20 mouse cellular contexts compared by ENCODE assay signal in genomic region chr4:59644992-59645391, GRCm38 (mm10). TPM values are rescaled to one million over a fixed set of nuclear protein-coding genes. Genes with fewer than 3 reads are reported as not detected.
A peak's percentile ranks its signal among the peaks of the same experiment; 100 is the strongest.
DNase-seq lines count a peak whose midpoint lies in the region; ATAC-seq lines count a peak whose summit lies in the region.
"Had no signal": no experiment of that assay in that cellular context is flagged by ENCODE, and none has a peak within 500 bp of the region (broad histone marks: within the 10 kb centered on the region; RNA-seq: fewer than 3 reads in every experiment).

No protein-coding gene starts in this region.

- H3K9ac ChIP-seq in heart, embryonic 11.5 days (ENCODE audit: low read depth, low read length) = no peak overlapping the region
- no peak overlapping the region for H3K9ac ChIP-seq in liver, embryonic 12.5 days
- no peak overlapping the region for H3K9ac ChIP-seq in forebrain, embryonic 15.5 days (replicated peaks)
- no peak overlapping the region for H3K9ac ChIP-seq in neural tube, embryonic 14.5 days (replicated peaks; ENCODE audit: low read depth, low read length)
- H3K9ac ChIP-seq: heart, embryonic 13.5 days; intestine, embryonic 15.5 days had no signal

- peaks cover 16% of the 10 kb centered on the region for H3K4me1 ChIP-seq in heart, embryonic 11.5 days (ENCODE audit: control insufficient read depth, insufficient read depth, low read length)
- H3K4me1 ChIP-seq in liver, embryonic 12.5 days = peaks cover 89% of the 10 kb centered on the region
- H3K4me1 ChIP-seq in forebrain, embryonic 15.5 days = peaks cover 17% of the 10 kb centered on the region
- peaks cover 9% of the 10 kb centered on the region; the same call in 1 of the 2 replicates for H3K4me1 ChIP-seq in neural tube, embryonic 14.5 days (ENCODE audit: control insufficient read depth, insufficient read depth, low read length)
- H3K4me1 ChIP-seq: intestine, embryonic 15.5 days had no signal

- H3K4me3 ChIP-seq in heart, embryonic 11.5 days (ENCODE audit: low read depth, low read length) = no peak overlapping the region
- H3K4me3 ChIP-seq in liver, embryonic 12.5 days = no peak overlapping the region
- no peak overlapping the region for H3K4me3 ChIP-seq in forebrain, embryonic 15.5 days
- H3K4me3 ChIP-seq in neural tube, embryonic 14.5 days (ENCODE audit: low read depth, low read length) = no peak overlapping the region
- H3K4me3 ChIP-seq: embryonic facial prominence, embryonic 10.5 days; gastrocnemius, adult 2 months; heart, embryonic 13.5 days; intestine, embryonic 15.5 days; limb, embryonic 10.5 days had no signal

- no peak overlapping the region for H3K4me2 ChIP-seq in heart, embryonic 11.5 days
- 0 out of 2 replicates have a peak overlapping the region, but pooled peaks have one; percentile 34 for H3K4me2 ChIP-seq in liver, embryonic 12.5 days
- no peak overlapping the region for H3K4me2 ChIP-seq in forebrain, embryonic 15.5 days (replicated peaks)
- H3K4me2 ChIP-seq in neural tube, embryonic 14.5 days (ENCODE audit: low read depth, low read length) = no peak overlapping the region
- H3K4me2 ChIP-seq: heart, embryonic 13.5 days; intestine, embryonic 15.5 days had no signal

- no peaks in the 10 kb centered on the region for H3K9me3 ChIP-seq in heart, embryonic 11.5 days (replicated peaks; ENCODE audit: control insufficient read depth, low read length)
- H3K9me3 ChIP-seq in liver, embryonic 12.5 days (replicated peaks) = no peaks in the 10 kb centered on the region
- no peaks in the 10 kb centered on the region for H3K9me3 ChIP-seq in forebrain, embryonic 15.5 days
- H3K9me3 ChIP-seq in neural tube, embryonic 14.5 days (ENCODE audit: control insufficient read depth, low read length) = no peaks in the 10 kb centered on the region
- H3K9me3 ChIP-seq: embryonic facial prominence, embryonic 10.5 days; heart, embryonic 13.5 days; intestine, embryonic 15.5 days; limb, embryonic 10.5 days had no signal

- 88% methylated on average over 4 of the region's 4 CpGs for WGBS in heart, embryonic 11.5 days (ENCODE audit: insufficient replicate concordance)
- WGBS in liver, embryonic 12.5 days (ENCODE audit: insufficient replicate concordance) = 88% methylated on average over 4 of the region's 4 CpGs
- WGBS in forebrain, embryonic 15.5 days = 28% methylated on average over 4 of the region's 4 CpGs
- WGBS in neural tube, embryonic 14.5 days = 30% methylated on average over 4 of the region's 4 CpGs

- H3K36me3 ChIP-seq in heart, embryonic 11.5 days (ENCODE audit: control insufficient read depth, insufficient read depth, low read length) = no peaks in the 10 kb centered on the region
- H3K36me3 ChIP-seq in liver, embryonic 12.5 days = no peaks in the 10 kb centered on the region
- no peaks in the 10 kb centered on the region for H3K36me3 ChIP-seq in forebrain, embryonic 15.5 days
- H3K36me3 ChIP-seq in neural tube, embryonic 14.5 days (ENCODE audit: control insufficient read depth, insufficient read depth, low read length) = no peaks in the 10 kb centered on the region
- H3K36me3 ChIP-seq: embryonic facial prominence, embryonic 10.5 days; heart, embryonic 13.5 days; intestine, embryonic 15.5 days; limb, embryonic 10.5 days had no signal

- no peak for ATAC-seq in heart, embryonic 11.5 days (replicated peaks; ENCODE audit: insufficient number of reproducible peaks, low FRiP score, low TSS enrichment)
- ATAC-seq in liver, embryonic 12.5 days = no peak
- ATAC-seq in forebrain, embryonic 15.5 days (replicated peaks) = peak; percentile 63; the same call in 1 of the 2 replicates
- peak; percentile 83 for ATAC-seq in neural tube, embryonic 14.5 days (ENCODE audit: low read depth)
- ATAC-seq: intestine, embryonic 15.5 days had no signal

- H3K27me3 ChIP-seq in heart, embryonic 11.5 days (ENCODE audit: control insufficient read depth, insufficient read depth, low read length) = no peaks in the 10 kb centered on the region
- no peaks in the 10 kb centered on the region for H3K27me3 ChIP-seq in liver, embryonic 12.5 days (replicated peaks)
- no peaks in the 10 kb centered on the region for H3K27me3 ChIP-seq in forebrain, embryonic 15.5 days
- no peaks in the 10 kb centered on the region for H3K27me3 ChIP-seq in neural tube, embryonic 14.5 days (ENCODE audit: control insufficient read depth, insufficient read depth, low read length)
- H3K27me3 ChIP-seq: heart, embryonic 13.5 days; intestine, embryonic 15.5 days had no signal

- peak; percentile 68 for DNase-seq in heart, adult 11 months
- no peak for DNase-seq in liver
- no peak for DNase-seq in adrenal gland, adult 18-20 months (ENCODE audit: low spot score in 2 of 2)
- DNase-seq: adrenal gland, adult 2 months; cerebellum, adult 8-10 months; gastrocnemius, adult 2 months; heart, postnatal 36 days; layer of hippocampus, adult 9-11 months; lung, postnatal 10 days; right cerebral cortex, postnatal 14 days; spleen, adult 18-20 months; thymus, postnatal 25 days had no signal

- H3K27ac ChIP-seq in heart, embryonic 11.5 days (ENCODE audit: low read depth, low read length) = no peak overlapping the region
- no peak overlapping the region; the same call in 1 of the 2 replicates for H3K27ac ChIP-seq in liver, embryonic 12.5 days
- 0 out of 2 replicates have a peak overlapping the region, but pooled peaks have one; percentile 27 for H3K27ac ChIP-seq in forebrain, embryonic 15.5 days (replicated peaks)
- H3K27ac ChIP-seq in neural tube, embryonic 14.5 days (ENCODE audit: low read depth, low read length) = no peak overlapping the region
- H3K27ac ChIP-seq: embryonic facial prominence, embryonic 10.5 days; gastrocnemius, adult 2 months; heart, embryonic 13.5 days; intestine, embryonic 15.5 days; limb, embryonic 10.5 days had no signal

RNA-seq across cellular contexts. Expression of gene E130308A19Rik, which starts 19.0 kb away (rescaled TPM):
- 27.0 and 30.5 TPM in 2 replicates for polyA plus RNA-seq in heart, embryonic 11.5 days (2014; fragmentation: Nextera tagmentation; extraction: Ambion mirVana)
- polyA plus RNA-seq in liver, embryonic 12.5 days (2016; fragmentation: Nextera tagmentation; extraction: Ambion mirVana) = 12.8 and 14.8 TPM in 2 replicates
- 32.5 and 36.6 TPM in 2 replicates for polyA plus RNA-seq in forebrain, embryonic 15.5 days (2015; fragmentation: Nextera tagmentation; extraction: Ambion mirVana)
- 59.8 and 64.6 TPM in 2 replicates for polyA plus RNA-seq in neural tube, embryonic 14.5 days (2014; fragmentation: Nextera tagmentation; extraction: Ambion mirVana)
- 10 to 100 TPM; 11.2 to 13.2 TPM for total RNA-seq in adrenal gland, adult 18-20 months (2021)

Comparison
In these comparisons a context has a peak if more than half of its experiments do, and no peak if none do; other contexts are left out.
1. ATAC-seq: peak in forebrain, embryonic 15.5 days (single experiment) and neural tube, embryonic 14.5 days (single experiment); none in heart, embryonic 11.5 days (single experiment) and liver, embryonic 12.5 days (single experiment).